In the genomic region with DNA sequence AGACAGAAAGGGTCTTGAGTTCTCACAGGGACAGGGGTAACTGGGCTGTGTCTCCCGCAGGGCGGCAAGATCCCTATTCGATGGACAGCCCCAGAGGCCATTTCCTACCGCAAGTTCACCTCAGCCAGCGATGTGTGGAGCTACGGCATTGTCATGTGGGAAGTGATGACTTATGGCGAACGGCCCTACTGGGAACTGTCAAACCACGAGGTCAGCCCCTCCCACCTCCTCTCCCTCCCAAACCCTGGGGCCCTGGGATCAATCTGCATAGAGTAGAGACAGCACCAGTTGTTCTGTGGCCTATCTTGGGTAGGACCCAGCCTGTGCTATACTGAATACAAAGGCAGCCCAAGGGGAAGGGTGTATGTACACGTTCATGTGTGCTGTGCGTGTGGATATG, we compare ENCODE assay signal across 15 mouse cellular contexts. TPM values are rescaled to one million over a fixed set of nuclear protein-coding genes. Genes with fewer than 3 reads are reported as not detected.
"Had no signal": no experiment of that assay in that cellular context is flagged by ENCODE, and none has a peak within 500 bp of the region (broad histone marks: within the 10 kb centered on the region; RNA-seq: fewer than 3 reads in every experiment).

No protein-coding gene starts in this region.

- H3K9ac ChIP-seq: liver, embryonic 15.5 days; lung, embryonic 15.5 days; midbrain, embryonic 12.5 days; neural tube, embryonic 13.5 days had no signal

- H3K9me3 ChIP-seq: limb, embryonic 10.5 days; liver, embryonic 15.5 days; lung, embryonic 15.5 days; midbrain, embryonic 12.5 days; neural tube, embryonic 13.5 days had no signal

- H3K4me1 ChIP-seq: liver, embryonic 15.5 days; midbrain, embryonic 12.5 days had no signal

- H3K4me2 ChIP-seq: liver, embryonic 15.5 days; lung, embryonic 15.5 days; midbrain, embryonic 12.5 days; neural tube, embryonic 13.5 days had no signal

- H3K4me3 ChIP-seq: layer of hippocampus, adult 2 months; limb, embryonic 10.5 days; liver, embryonic 15.5 days; lung, embryonic 15.5 days; midbrain, embryonic 12.5 days; neural tube, embryonic 13.5 days had no signal

- H3K27ac ChIP-seq: kidney, postnatal 0 days; layer of hippocampus, adult 2 months; limb, embryonic 10.5 days; liver, embryonic 15.5 days; lung, embryonic 15.5 days; macrophage; midbrain, embryonic 12.5 days; neural tube, embryonic 13.5 days had no signal

- H3K36me3 ChIP-seq: neural tube, embryonic 13.5 days had no signal

- ATAC-seq: midbrain, embryonic 16.5 days had no signal

- H3K27me3 ChIP-seq: lung, embryonic 15.5 days; midbrain, embryonic 12.5 days; neural tube, embryonic 13.5 days had no signal

- DNase-seq: kidney, adult 9 months; kidney, postnatal 4 days; lung, postnatal 14 days; retina, postnatal 1 day; thymus, postnatal 4 days had no signal

RNA-seq across cellular contexts. Expression of gene Fam131c, which starts 45.5 kb away (rescaled TPM):
- total RNA-seq: megakaryocyte-erythroid progenitor cell, adult 5-6 weeks had no signal
- polyA plus RNA-seq: macrophage had no signal
